Mouse (Mus musculus): ENCODE data around the gene Rhof.

DNA sequence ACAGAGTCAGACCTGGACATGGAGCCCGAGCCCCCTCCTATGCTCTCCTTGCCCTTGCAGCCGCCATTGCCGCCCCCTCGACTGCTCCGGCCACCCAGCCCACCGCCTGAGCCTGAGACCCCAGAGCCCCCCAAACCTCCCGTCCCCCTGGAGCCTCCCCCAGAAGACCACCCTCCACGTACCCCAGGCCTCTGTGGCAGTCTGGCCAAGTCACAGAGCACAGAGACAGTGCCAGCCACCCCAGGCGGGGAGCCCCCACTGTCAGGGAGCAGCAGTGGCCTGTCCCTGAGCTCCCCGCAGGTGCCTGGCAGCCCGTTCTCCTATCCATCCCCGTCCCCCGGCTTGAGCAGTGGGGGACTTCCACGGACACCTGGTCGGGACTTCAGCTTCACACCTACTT, 27.4 kb upstream of the Rhof start:
- TF ChIP-seq POLR2A (IDR thresholded peaks at IDR 0.05; ENCODE audit: insufficient read length, low read depth) = no peak
- TF ChIP-seq MAX (IDR thresholded peaks at IDR 0.05; ENCODE audit: low read depth) = no peak
- TF ChIP-seq MYOG (IDR thresholded peaks at IDR 0.05; ENCODE audit: control insufficient read depth in 1 of 3, insufficient read depth in 1 of 3, insufficient read length in 2 of 3, low read depth in 2 of 3) = no peak
- TF ChIP-seq POLR2AphosphoS2 (IDR thresholded peaks at IDR 0.05; ENCODE audit: insufficient read length, low read depth) = no peak
- no peak for TF ChIP-seq E2F4 (IDR thresholded peaks at IDR 0.05; ENCODE audit: insufficient read depth)

All from myocyte (in vitro differentiated cells).